Mouse (Mus musculus): ENCODE data around the gene Clasp1.

The Clasp1 gene

GRCm38 (mm10) chr1:118658716-118659115, 269.9 kb downstream of the Clasp1 start:
- DNase-seq (ENCODE audit: low spot score in 2 of 2) = no peak

- DNase-seq (ENCODE audit: low spot score in 2 of 2) = no peak
These were observed 272.1 kb downstream of the Clasp1 start for GRCm38 (mm10) chr1:118660880-118661465.

Measured in right cerebral cortex, adult 2 months (tissue).